Mouse (Mus musculus): ENCODE measurements around the gene Zfp804a.

The Zfp804a gene

GRCm38 (mm10) chr2:82200616-82201015 is 147.6 kb downstream of the Zfp804a start:
- no peak for TF ChIP-seq GATA4 (IDR thresholded peaks at IDR 0.05; ENCODE audit: insufficient replicate concordance, low read length)

- TF ChIP-seq GATA4 (IDR thresholded peaks at IDR 0.05; ENCODE audit: insufficient replicate concordance, low read length): no peak
Observed at GRCm38 (mm10) chr2:82210605-82211004, 157.6 kb downstream of the Zfp804a start.

DNA sequence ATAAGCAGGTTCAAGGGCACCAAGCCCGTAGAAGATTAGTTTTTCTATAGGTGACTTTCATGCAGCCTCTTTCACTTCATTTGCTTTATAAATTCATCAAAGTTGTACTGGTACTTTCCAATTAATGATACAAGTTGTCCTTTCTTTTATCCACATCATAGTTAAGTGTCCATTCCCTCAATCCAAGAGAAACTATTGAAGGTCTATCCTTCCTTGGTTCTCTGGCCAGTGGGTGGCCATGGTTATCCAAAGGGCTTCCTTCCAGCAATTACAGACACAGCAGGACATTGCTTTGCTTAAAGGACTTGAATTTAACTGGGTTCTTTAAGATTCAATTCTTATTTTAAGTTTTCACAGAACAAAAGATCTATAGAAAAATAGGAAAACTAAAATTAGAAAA is 158.9 kb downstream of the Zfp804a start:
- no peak for TF ChIP-seq GATA4 (IDR thresholded peaks at IDR 0.05; ENCODE audit: insufficient replicate concordance, low read length)

DNA sequence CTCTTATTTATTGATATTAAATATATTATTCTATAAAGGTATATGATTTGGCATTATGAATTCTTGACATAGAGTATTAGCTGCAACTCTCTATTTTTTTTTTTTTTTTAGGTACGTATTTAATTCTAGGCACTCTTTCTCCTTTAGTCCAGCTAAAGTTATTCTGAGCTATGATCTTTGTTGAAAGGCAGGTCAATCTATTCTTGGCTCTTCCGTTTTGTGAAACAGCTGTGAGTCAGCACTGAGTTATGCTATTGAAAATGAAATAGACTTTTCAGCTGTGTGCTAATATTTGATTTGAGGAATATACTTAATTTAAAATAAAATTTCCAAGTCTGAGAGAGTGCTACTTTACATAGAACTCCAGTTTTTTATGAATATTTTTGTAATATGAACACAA is 164.9 kb downstream of the Zfp804a start:
- no peak for TF ChIP-seq GATA4 (IDR thresholded peaks at IDR 0.05; ENCODE audit: insufficient replicate concordance, low read length)

DNA sequence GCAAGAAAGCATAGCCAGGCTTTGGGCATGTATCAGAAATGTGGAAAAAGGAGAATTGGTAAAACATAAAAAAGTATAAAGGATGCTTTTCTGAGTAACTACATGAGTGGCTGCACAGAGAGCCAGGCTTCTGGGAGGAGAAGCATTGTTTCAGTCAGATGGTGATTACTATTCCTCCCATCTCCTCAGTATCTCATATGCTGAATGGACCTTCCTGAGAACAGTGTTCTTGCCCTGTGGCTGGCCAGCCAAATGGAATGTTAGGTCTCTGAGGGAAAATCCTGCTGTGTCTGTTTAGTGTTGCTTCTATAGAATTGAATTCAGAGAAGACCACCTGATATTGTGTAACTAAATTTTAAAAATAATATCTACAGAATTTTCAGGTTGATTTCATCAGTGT is 193.0 kb downstream of the Zfp804a start:
- TF ChIP-seq GATA4 (IDR thresholded peaks at IDR 0.05; ENCODE audit: insufficient replicate concordance, low read length): no peak

DNA sequence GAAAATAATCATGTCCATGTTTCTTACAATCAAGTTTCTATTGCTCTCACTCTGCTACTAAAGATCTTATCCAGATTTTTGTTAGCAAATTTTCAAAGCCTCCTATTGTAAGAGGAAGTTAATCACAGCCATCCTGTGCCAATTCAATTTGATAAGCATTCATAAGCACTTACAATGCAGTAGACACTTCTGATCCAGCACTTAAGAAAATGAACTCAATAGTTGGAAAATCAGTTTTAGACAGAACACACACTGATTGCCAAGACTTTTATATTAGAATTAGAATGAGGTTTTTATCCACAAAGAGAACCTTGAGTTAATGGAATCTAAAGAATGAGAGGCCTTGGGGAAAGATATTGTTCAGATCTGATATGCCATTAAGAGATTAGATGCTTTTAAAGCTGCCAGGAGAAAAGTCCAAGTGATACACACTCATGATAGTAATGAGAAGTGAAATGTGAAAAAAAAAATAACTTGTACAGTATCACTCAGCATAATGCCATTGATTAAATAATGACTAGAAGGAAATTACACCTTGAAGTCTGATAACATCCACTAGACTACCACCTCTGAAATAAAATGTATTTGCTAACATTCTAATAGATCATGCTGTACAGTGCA is 194.0 kb downstream of the Zfp804a start:
- TF ChIP-seq GATA4 (IDR thresholded peaks at IDR 0.05; ENCODE audit: insufficient replicate concordance, low read length): no peak

- no peak for TF ChIP-seq GATA4 (IDR thresholded peaks at IDR 0.05; ENCODE audit: insufficient replicate concordance, low read length)
Observed at GRCm38 (mm10) chr2:82253382-82253781, 200.4 kb downstream of the Zfp804a start.

- TF ChIP-seq GATA4 (IDR thresholded peaks at IDR 0.05; ENCODE audit: insufficient replicate concordance, low read length): no peak
Observed at GRCm38 (mm10) chr2:82282591-82283269, 229.7 kb downstream of the Zfp804a start.

DNA sequence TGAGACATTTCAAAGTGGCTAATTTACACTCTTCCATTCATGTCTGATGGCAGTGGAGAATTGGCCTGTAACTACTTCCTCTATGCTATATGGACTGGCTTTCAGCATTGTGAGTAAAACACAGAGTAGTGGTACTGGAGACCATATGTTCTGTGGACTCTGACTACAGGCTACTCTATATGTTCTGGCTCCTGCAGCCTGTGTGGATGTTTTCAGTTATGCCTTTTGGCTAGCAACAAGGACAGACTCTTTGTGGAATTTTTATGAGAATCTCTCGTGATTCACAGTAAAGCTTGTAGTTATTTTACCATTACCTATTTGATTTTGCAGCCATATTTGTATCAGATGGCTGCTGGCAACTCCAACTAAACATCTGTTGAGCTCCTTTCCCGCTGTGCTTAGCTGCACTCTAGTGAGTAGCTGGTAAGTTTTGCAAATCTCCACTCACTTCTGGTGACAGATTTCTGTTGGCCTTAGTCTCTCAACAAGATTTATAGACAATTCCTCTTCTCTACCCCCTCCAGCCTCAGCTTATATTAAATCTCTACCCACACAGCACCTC is 242.0 kb downstream of the Zfp804a start:
- TF ChIP-seq GATA4 (IDR thresholded peaks at IDR 0.05; ENCODE audit: insufficient replicate concordance, low read length): no peak

Measured in liver, adult (tissue).